Mouse (Mus musculus) MEL (cell line): ENCODE results near the gene Agrn. TPM values are rescaled to one million over a fixed set of nuclear protein-coding genes. Genes with fewer than 3 reads are reported as not detected.
A peak's percentile ranks its signal among the peaks of the same experiment; 100 is the strongest.

Experiments used
- DNase-seq: peaks from one replicate; pipeline ENCODE4 v3.0.0; 2011; ENCODE audit warnings: low read depth, low spot score
- H3K27ac ChIP-seq: 2 replicates; pipeline ENCODE4 v1.5.1; 2012; ENCODE audit warnings: low read depth, mild to moderate bottlenecking, control low read depth, low read length, moderate library complexity; ENCODE audit not compliant: control insufficient read depth
- H3K27me3 ChIP-seq, 2 experiments: fragments of 150-350 bp in 1 of 2; sonication (generic) in 1 of 2; 2 replicates each; pipeline ENCODE4 v1.6.1; 2012; ENCODE audit warnings: low read length in 2 of 2, mild to moderate bottlenecking in 2 of 2, improper control_type of control experiment in 1 of 2, moderate library complexity in 1 of 2; ENCODE audit not compliant: insufficient read depth in 2 of 2, control insufficient read depth in 1 of 2
- H3K36me3 ChIP-seq, 2 experiments: 2 replicates each; pipeline ENCODE4 v1.6.1; 2012 to 2014; ENCODE audit warnings: low read length in 2 of 2, improper control_type of control experiment in 1 of 2, inconsistent platforms in 1 of 2, mild to moderate bottlenecking in 1 of 2; ENCODE audit not compliant: insufficient read depth in 2 of 2, control insufficient read depth in 1 of 2
- H3K4me1 ChIP-seq, 2 experiments: fragments of 150-350 bp in 1 of 2; sonication (generic) in 1 of 2; 2 replicates each; pipeline ENCODE4 v1.6.1; 2012; ENCODE audit warnings: low read length in 2 of 2, improper control_type of control experiment in 1 of 2, mild to moderate bottlenecking in 1 of 2; ENCODE audit not compliant: insufficient read depth in 2 of 2, control insufficient read depth in 1 of 2
- H3K4me3 ChIP-seq, 2 experiments: fragments of 150-350 bp in 1 of 2; sonication (generic) in 1 of 2; 2 replicates each; pipeline ENCODE4 v1.5.1; 2012; ENCODE audit warnings: low read depth in 2 of 2, low read length in 2 of 2, mild to moderate bottlenecking in 2 of 2, moderate library complexity in 2 of 2, control low read depth in 1 of 2, improper control_type of control experiment in 1 of 2; ENCODE audit not compliant: control insufficient read depth in 1 of 2, insufficient read depth in 1 of 2
- H3K79me2 ChIP-seq: 2 replicates; pipeline ENCODE4 v1.6.1; 2012; ENCODE audit warnings: mild to moderate bottlenecking, low read length, moderate library complexity; ENCODE audit not compliant: control insufficient read depth, poor library complexity, insufficient read depth
- H3K9ac ChIP-seq: 2 replicates; pipeline ENCODE4 v1.6.1; 2012; ENCODE audit warnings: low read depth, mild to moderate bottlenecking, control low read depth, low read length, moderate library complexity; ENCODE audit not compliant: control insufficient read depth, poor library complexity, severe bottlenecking
- H3K9me3 ChIP-seq: fragments of 150-350 bp; sonication (generic); replicated peaks from 2 replicates; pipeline ENCODE4 v1.6.1; 2012; ENCODE audit warnings: mild to moderate bottlenecking, low read length, improper control_type of control experiment, moderate library complexity; ENCODE audit not compliant: insufficient read depth
- E2F4 ChIP-seq: IDR thresholded peaks from 2 replicates; pipeline ENCODE4 v1.6.1; 2011; ENCODE audit warnings: low read depth, low read length, improper control_type of control experiment, borderline replicate concordance
- ELF1 ChIP-seq: IDR thresholded peaks from 2 replicates; pipeline ENCODE4 v1.6.1; 2014; ENCODE audit warnings: low read depth, mild to moderate bottlenecking, inconsistent platforms, low read length, improper control_type of control experiment, moderate library complexity
- EP300 ChIP-seq, 2 experiments: IDR thresholded peaks; 2 replicates each; pipeline ENCODE4 v1.6.1; 2011; ENCODE audit warnings: improper control_type of control experiment in 2 of 2, low read length in 2 of 2, low read depth in 1 of 2, mild to moderate bottlenecking in 1 of 2
- ETS1 ChIP-seq: IDR thresholded peaks from 2 replicates; pipeline ENCODE4 v1.6.1; 2012; ENCODE audit warnings: low read depth, mild to moderate bottlenecking, inconsistent platforms, low read length, improper control_type of control experiment, moderate library complexity
- GABPA ChIP-seq: IDR thresholded peaks from 2 replicates; pipeline ENCODE4 v1.6.1; 2012; ENCODE audit warnings: low read depth, mild to moderate bottlenecking, inconsistent platforms, low read length, improper control_type of control experiment, moderate library complexity
- GATA1 ChIP-seq: IDR thresholded peaks from 2 replicates; pipeline ENCODE4 v1.6.1; 2011; ENCODE audit warnings: low read depth, low read length, improper control_type of control experiment
- JUND ChIP-seq: IDR thresholded peaks from 2 replicates; pipeline ENCODE4 v1.6.1; 2011; ENCODE audit warnings: low read depth, mild to moderate bottlenecking, improper control_type of control experiment, low read length
- KAT2A ChIP-seq: conservative IDR thresholded peaks from 2 replicates; pipeline ENCODE4 v1.6.1; 2012; ENCODE audit warnings: low read depth, low read length, improper control_type of control experiment, inconsistent platforms
- MAX ChIP-seq: IDR thresholded peaks from 2 replicates; pipeline ENCODE4 v1.6.1; 2011; ENCODE audit warnings: low read length, improper control_type of control experiment
- MAZ ChIP-seq: IDR thresholded peaks from 2 replicates; pipeline ENCODE4 v1.6.1; 2012; ENCODE audit warnings: low read depth, mild to moderate bottlenecking, inconsistent platforms, low read length, improper control_type of control experiment
- MEF2A ChIP-seq: IDR thresholded peaks from 2 replicates; pipeline ENCODE4 v1.6.1; 2014; ENCODE audit warnings: low read depth, mild to moderate bottlenecking, inconsistent platforms, low read length, improper control_type of control experiment; ENCODE audit not compliant: poor library complexity, insufficient replicate concordance, severe bottlenecking; ENCODE audit errors: extremely low read depth
- POLR2A ChIP-seq, 2 experiments: IDR thresholded peaks; 2 replicates each; pipeline ENCODE4 v1.6.1; 2011 to 2012; ENCODE audit warnings: low read length in 2 of 2, mild to moderate bottlenecking in 2 of 2, control low read depth in 1 of 2, improper control_type of control experiment in 1 of 2, low read depth in 1 of 2, moderate library complexity in 1 of 2; ENCODE audit not compliant: control insufficient read depth in 1 of 2, insufficient read depth in 1 of 2, poor library complexity in 1 of 2
- POLR2AphosphoS2 ChIP-seq: IDR thresholded peaks from 2 replicates; pipeline ENCODE4 v1.6.1; 2011; ENCODE audit warnings: low read length, improper control_type of control experiment
- POLR2AphosphoS5 ChIP-seq: IDR thresholded peaks from 2 replicates; pipeline ENCODE4 v1.6.1; 2012; ENCODE audit warnings: low read depth, borderline replicate concordance, mild to moderate bottlenecking, inconsistent platforms, low read length, moderate library complexity, mixed read lengths
- SIN3A ChIP-seq: IDR thresholded peaks from 2 replicates; pipeline ENCODE4 v1.6.1; 2012; ENCODE audit warnings: low read length, improper control_type of control experiment, inconsistent platforms
- TAL1 ChIP-seq: IDR thresholded peaks from 2 replicates; pipeline ENCODE4 v1.6.1; 2012; ENCODE audit warnings: mild to moderate bottlenecking, inconsistent platforms, low read length, moderate library complexity, mixed read lengths
- TBP ChIP-seq: IDR thresholded peaks from 2 replicates; pipeline ENCODE4 v1.8.0; 2011; ENCODE audit warnings: low read depth, low read length, improper control_type of control experiment
- TCF12 ChIP-seq: IDR thresholded peaks from 2 replicates; pipeline ENCODE4 v1.6.1; 2014; ENCODE audit warnings: low read depth, mild to moderate bottlenecking, inconsistent platforms, low read length, improper control_type of control experiment, moderate library complexity
- USF1 ChIP-seq: IDR thresholded peaks from 2 replicates; pipeline ENCODE4 v1.6.1; 2014; ENCODE audit warnings: low read depth, mild to moderate bottlenecking, inconsistent platforms, low read length, improper control_type of control experiment, moderate library complexity
- ZC3H11A ChIP-seq: IDR thresholded peaks from 2 replicates; pipeline ENCODE4 v1.6.1; 2012; ENCODE audit warnings: low read depth, mild to moderate bottlenecking, inconsistent platforms, low read length, improper control_type of control experiment
- ZKSCAN1 ChIP-seq: IDR thresholded peaks from 2 replicates; pipeline ENCODE4 v1.6.1; 2012; ENCODE audit warnings: low read depth, mild to moderate bottlenecking, inconsistent platforms, low read length, improper control_type of control experiment, moderate library complexity
- ZMIZ1 ChIP-seq: IDR thresholded peaks from 2 replicates; pipeline ENCODE4 v1.6.1; 2012; ENCODE audit warnings: low read depth, mild to moderate bottlenecking, inconsistent platforms, low read length, improper control_type of control experiment, moderate library complexity
- ZNF384 ChIP-seq: IDR thresholded peaks from 2 replicates; pipeline ENCODE4 v1.6.1; 2012; ENCODE audit warnings: low read depth, mild to moderate bottlenecking, inconsistent platforms, low read length, improper control_type of control experiment
- polyA plus RNA-seq, 2 experiments: library from polyadenylated mRNA; stranded (reverse) in 1 of 2; unstranded in 1 of 2; fragments of >175 nt in 1 of 2; fragments of >200 nt in 1 of 2; gene quantifications; 2 replicates each; pipeline versions ENCODE4 v1.2.1 to v1.2.4; 2012; ENCODE audit warnings: low replicate concordance in 2 of 2, low read depth in 1 of 2; ENCODE audit not compliant: insufficient read length in 2 of 2, insufficient read depth in 1 of 2, missing spikeins in 1 of 2
- total RNA-seq: library from RNA; depleted of rRNA; stranded (reverse); fragments of 300-350 nt; gene quantifications from 2 replicates; pipeline ENCODE4 v1.2.3, GENCODE M21; 2012

Agrn gene
- total and polyA plus RNA-seq, 3 experiments, result 19.3 to 43.0 TPM; not detected in 1

GRCm38 (mm10) chr4:156130940-156131339 lies 66.3 kb downstream of the Agrn start:
- peaks cover 0 to 8% of the 10 kb centered on the region in 2 experiments; a peak in 2 of 4 replicates for H3K36me3 ChIP-seq
- no peaks in the 10 kb centered on the region for H3K79me2 ChIP-seq
- no peaks in the 10 kb centered on the region for H3K27me3 ChIP-seq
- no peak for TF ChIP-seq ZC3H11A
- no peak for TF ChIP-seq MEF2A
- TF ChIP-seq ELF1, result no peak
- TF ChIP-seq JUND, result no peak
- no peak overlapping the region for H3K9ac ChIP-seq
- H3K9me3 ChIP-seq, result no peaks in the 10 kb centered on the region
- peaks cover 0 to 21% of the 10 kb centered on the region in 2 experiments; a peak in 3 of 4 replicates for H3K4me1 ChIP-seq
- no peak overlapping the region for H3K27ac ChIP-seq
- no peak overlapping the region for H3K4me3 ChIP-seq
- DNase-seq, result no peak

- Histone ChIP-seq H3K79me2 (no peaks in the 10 kb centered on the region), H3K4me1 (peaks cover 0 to 21% of the 10 kb centered on the region in 2 experiments; a peak in 3 of 4 replicates), H3K9ac (no peak within 1 kb of the TSS), H3K4me3 (no peak within 1 kb of the TSS), H3K27me3 (no peaks in the 10 kb centered on the region), H3K36me3 (peaks cover 0 to 8% of the 10 kb centered on the region in 2 experiments; a peak in 2 of 4 replicates), H3K27ac (no peak within 1 kb of the TSS), H3K9me3 (no peaks in the 10 kb centered on the region)
- no peak for DNase-seq
- TF ChIP-seq MEF2A (no peak), GATA1 (no peak), POLR2AphosphoS2 (no peak), ZNF384 (no peak), JUND (no peak), MAZ (no peak), ZMIZ1 (no peak), POLR2AphosphoS5 (no peak), POLR2A (IDR thresholded peaks at IDR 0.05; ENCODE audit: control insufficient read depth in 1 of 2, insufficient read depth in 1 of 2, low read depth in 1 of 2, low read length in 2 of 2, poor library complexity in 1 of 2) (no peak), TBP (no peak), TCF12 (no peak), MAX (no peak), USF1 (no peak)
These were observed 66.9 kb downstream of the Agrn start, which contains the start of gene Rnf223 for GRCm38 (mm10) chr4:156130436-156130835. Gene Rnf223, plus strand, starts transcription at chr4:156130513.

- no peak overlapping the region for H3K9ac ChIP-seq
- H3K27me3 ChIP-seq, result no peaks in the 10 kb centered on the region
- peaks cover 2 to 12% of the 10 kb centered on the region in 2 experiments; a peak in 3 of 4 replicates for H3K36me3 ChIP-seq
- H3K79me2 ChIP-seq, result no peaks in the 10 kb centered on the region
- peak; percentile 28 for DNase-seq
- H3K9me3 ChIP-seq, result no peaks in the 10 kb centered on the region
- H3K4me3 ChIP-seq, result no peak overlapping the region
- TF ChIP-seq TAL1 (no peak), KAT2A (no peak), SIN3A (no peak), ETS1 (no peak), E2F4 (no peak), MEF2A (no peak), EP300 (IDR thresholded peaks at IDR 0.05; ENCODE audit: low read depth in 1 of 2, low read length in 2 of 2) (no peak), ZKSCAN1 (no peak), GABPA (no peak)
- H3K4me1 ChIP-seq, result peaks cover 0 to 21% of the 10 kb centered on the region in 2 experiments; a peak in 3 of 4 replicates
- no peak overlapping the region for H3K27ac ChIP-seq
These were observed 68.5 kb downstream of the Agrn start for GRCm38 (mm10) chr4:156128746-156129145.
